Mouse (Mus musculus) kidney, postnatal 36 days (tissue): ENCODE measurements around the gene Smarca2.
"Not testable (repeated sequence)": the region's sequence is repeated elsewhere in the genome, so short reads cannot be mapped to it uniquely, and the experiment has no call there.

ENCODE experiments used
- DNase-seq, 2 experiments: peaks; one replicate each; pipeline ENCODE4 v3.0.0; 2021 to 2022; ENCODE audit warnings: mixed read lengths in 2 of 2

The Smarca2 gene

GRCm38 (mm10) chr19:26704545-26705209 lies 99.8 kb downstream of the Smarca2 start:
- no peak for DNase-seq

- peak; percentile 14 to 44 for DNase-seq
These were observed 102.1 kb downstream of the Smarca2 start for GRCm38 (mm10) chr19:26706910-26707309.

- DNase-seq = no peak
These were observed 104.2 kb downstream of the Smarca2 start for GRCm38 (mm10) chr19:26709095-26709494.

GRCm38 (mm10) chr19:26711268-26711667 lies 106.4 kb downstream of the Smarca2 start:
- peak; percentile 14 to 62 for DNase-seq

GRCm38 (mm10) chr19:26716217-26716616 lies 111.4 kb downstream of the Smarca2 start:
- DNase-seq = no peak

GRCm38 (mm10) chr19:26718221-26718620 lies 113.4 kb downstream of the Smarca2 start:
- peak; percentile 78 to 80 for DNase-seq

- no peak for DNase-seq
These were observed 114.3 kb downstream of the Smarca2 start for GRCm38 (mm10) chr19:26719161-26719560.

- no peak for DNase-seq
These were observed 116.9 kb downstream of the Smarca2 start for GRCm38 (mm10) chr19:26721741-26722140.

- DNase-seq = no peak
These were observed 119.0 kb downstream of the Smarca2 start for GRCm38 (mm10) chr19:26723899-26724298.

GRCm38 (mm10) chr19:26724626-26725025 lies 119.8 kb downstream of the Smarca2 start:
- no peak for DNase-seq

- DNase-seq = peak in 1 of 2 experiments; percentile 24
These were observed 122.9 kb downstream of the Smarca2 start for GRCm38 (mm10) chr19:26727796-26728195.

GRCm38 (mm10) chr19:26730486-26730885 lies 125.6 kb downstream of the Smarca2 start:
- no peak for DNase-seq

GRCm38 (mm10) chr19:26731121-26731520 lies 126.3 kb downstream of the Smarca2 start:
- DNase-seq = no peak

GRCm38 (mm10) chr19:26731809-26732208 lies 127.0 kb downstream of the Smarca2 start:
- no peak for DNase-seq

- DNase-seq = peak; percentile 41 to 65
These were observed 128.2 kb downstream of the Smarca2 start for GRCm38 (mm10) chr19:26733055-26733454.

- peak; percentile 40 to 46 for DNase-seq
These were observed 128.8 kb downstream of the Smarca2 start for GRCm38 (mm10) chr19:26733546-26734100.

GRCm38 (mm10) chr19:26734704-26735109 lies 129.9 kb downstream of the Smarca2 start:
- DNase-seq = no peak

GRCm38 (mm10) chr19:26745021-26745420 lies 140.2 kb downstream of the Smarca2 start:
- not testable (repeated sequence) for DNase-seq

GRCm38 (mm10) chr19:26745567-26745966 lies 140.7 kb downstream of the Smarca2 start:
- no peak for DNase-seq

- DNase-seq = no peak
These were observed 141.4 kb downstream of the Smarca2 start for GRCm38 (mm10) chr19:26746290-26746689.

- no peak for DNase-seq
These were observed 142.0 kb downstream of the Smarca2 start for GRCm38 (mm10) chr19:26746709-26747467.

- peak; percentile 69 to 76 for DNase-seq
These were observed 143.0 kb downstream of the Smarca2 start for GRCm38 (mm10) chr19:26747571-26748539.

- no peak for DNase-seq
These were observed 143.8 kb downstream of the Smarca2 start for GRCm38 (mm10) chr19:26748676-26749075.
